Mouse (Mus musculus) limb, embryonic 14.5 days (tissue): ENCODE results near the gene Atxn7l3b. TPM values are rescaled to one million over a fixed set of nuclear protein-coding genes. Genes with fewer than 3 reads are reported as not detected.
"Not testable (repeated sequence)": the region's sequence is repeated elsewhere in the genome, so short reads cannot be mapped to it uniquely, and the experiment has no call there.

ENCODE experiments used
- ATAC-seq: fragments of 200-750 bp; cut with Nextera tagmentation; 2 replicates; pipeline ENCODE4 v1.8.0; 2017; ENCODE audit warnings: low read depth, moderate number of reproducible peaks, moderate TSS enrichment; ENCODE audit not compliant: low FRiP score
- DNase-seq: peaks from one replicate; pipeline ENCODE4 v3.0.0-alpha.2; 2015; ENCODE audit warnings: low spot score
- H3K27ac ChIP-seq: fragments of 300-500 bp; sonication (generic); replicated peaks from 2 replicates; pipeline ENCODE4 v1.5.1; 2014; ENCODE audit warnings: low read depth, mild to moderate bottlenecking, low read length, moderate library complexity, mixed read lengths
- H3K27me3 ChIP-seq: fragments of 300-500 bp; sonication (generic); 2 replicates; pipeline ENCODE4 v1.6.1; 2014; ENCODE audit warnings: low read length, mixed read lengths; ENCODE audit not compliant: control insufficient read depth, insufficient read depth
- H3K36me3 ChIP-seq: fragments of 300-500 bp; sonication (generic); 2 replicates; pipeline ENCODE4 v1.6.1; 2014; ENCODE audit warnings: mild to moderate bottlenecking, low read length, moderate library complexity, mixed read lengths; ENCODE audit not compliant: control insufficient read depth, insufficient read depth
- H3K4me1 ChIP-seq: fragments of 300-500 bp; sonication (generic); 2 replicates; pipeline ENCODE4 v1.6.1; 2014; ENCODE audit warnings: antibody characterized with exemption, low read length, mixed read lengths; ENCODE audit not compliant: control insufficient read depth, insufficient read depth
- H3K4me2 ChIP-seq: fragments of 300-500 bp; sonication (generic); replicated peaks from 2 replicates; pipeline ENCODE4 v1.6.1; 2014; ENCODE audit warnings: low read depth, mild to moderate bottlenecking, low read length, moderate library complexity; ENCODE audit not compliant: severe bottlenecking
- H3K4me3 ChIP-seq: fragments of 300-500 bp; sonication (generic); replicated peaks from 2 replicates; pipeline ENCODE4 v1.5.1; 2014; ENCODE audit warnings: low read length
- H3K9ac ChIP-seq: fragments of 300-500 bp; sonication (generic); 2 replicates; pipeline ENCODE4 v1.6.1; 2014; ENCODE audit warnings: mild to moderate bottlenecking, low read depth, low read length, moderate library complexity; ENCODE audit not compliant: severe bottlenecking
- H3K9me3 ChIP-seq: fragments of 300-500 bp; sonication (generic); 2 replicates; pipeline ENCODE4 v1.6.1; 2016; ENCODE audit warnings: low read length; ENCODE audit not compliant: control insufficient read depth
- POLR2A ChIP-seq: fragments of 200-500 bp; IDR thresholded peaks from 2 replicates; pipeline ENCODE4 v1.8.0; 2012; ENCODE audit warnings: inconsistent platforms, mild to moderate bottlenecking, moderate library complexity, borderline replicate concordance; ENCODE audit not compliant: insufficient read depth, insufficient read length; ENCODE audit errors: extremely low read depth
- WGBS: fragments of 180-500 bp; shearing (Covaris S2); extraction: QIAGEN DNeasy Blood & Tissue Kit; methylation state at CpG from one replicate; pipeline ENCODE4 v1.1.7; 2014; 5-methylcytosine and 5-hydroxymethylcytosine counted together
- polyA plus RNA-seq, 2 experiments: library from polyadenylated mRNA; depleted of rRNA in 1 of 2; stranded (reverse) in 1 of 2; unstranded in 1 of 2; fragments of >200 nt; fragmentation: Nextera tagmentation in 1 of 2; extraction: Ambion mirVana in 1 of 2; gene quantifications; 2 replicates each; pipeline versions ENCODE4 v1.2.1 to v1.2.3; 2012 to 2014

Atxn7l3b gene
- polyA plus RNA-seq (2012; rRNA removed) = 82.8 and 93.4 TPM in 2 replicates
- 183 and 210 TPM in 2 replicates for polyA plus RNA-seq (2014; fragmentation: Nextera tagmentation; extraction: Ambion mirVana)

GRCm38 (mm10) chr10:112928452-112929221 is at the start of gene Atxn7l3b:
Gene Atxn7l3b, minus strand, starts transcription at chr10:112929001.
- peak; percentile 84 for DNase-seq
- H3K36me3 ChIP-seq = peaks cover 36% of the 10 kb centered on the region
- H3K4me2 ChIP-seq = peak within 1 kb of the TSS; percentile 70
- peak within 1 kb of the TSS; percentile 83 for H3K4me3 ChIP-seq
- peak; percentile 99 for ATAC-seq
- peak within 1 kb of the TSS; percentile 98 for H3K9ac ChIP-seq
- H3K27ac ChIP-seq = peak within 1 kb of the TSS; percentile 97
- H3K9me3 ChIP-seq = 0 out of 2 replicates have a peak, but pooled peaks cover 4% of the 10 kb centered on the region
- H3K27me3 ChIP-seq = no peaks in the 10 kb centered on the region
- peaks cover 14% of the 10 kb centered on the region for H3K4me1 ChIP-seq
- 3% methylated on average over 65 of the region's 70 CpGs for WGBS
- peak; percentile 84; the same call in 1 of the 2 replicates for TF ChIP-seq POLR2A

- H3K9ac ChIP-seq = no peak overlapping the region
- H3K36me3 ChIP-seq = no peaks in the 10 kb centered on the region
- WGBS = 88% methylated on average over 4 of the region's 4 CpGs
- H3K9me3 ChIP-seq = no peaks in the 10 kb centered on the region
- H3K4me2 ChIP-seq = no peak overlapping the region
- DNase-seq = no peak
- ATAC-seq = no peak
- no peaks in the 10 kb centered on the region for H3K4me1 ChIP-seq
- no peak overlapping the region for H3K27ac ChIP-seq
- TF ChIP-seq POLR2A = no peak
- H3K4me3 ChIP-seq = no peak overlapping the region
- no peaks in the 10 kb centered on the region for H3K27me3 ChIP-seq
Observed at GRCm38 (mm10) chr10:112977586-112977985, 48.8 kb upstream of the Atxn7l3b start.

- Histone ChIP-seq H3K4me3 (no peak overlapping the region), H3K9me3 (no peaks in the 10 kb centered on the region), H3K4me2 (no peak overlapping the region), H3K9ac (no peak overlapping the region), H3K4me1 (no peaks in the 10 kb centered on the region), H3K27ac (no peak overlapping the region), H3K27me3 (no peaks in the 10 kb centered on the region), H3K36me3 (no peaks in the 10 kb centered on the region)
- ATAC-seq (no peak), DNase-seq (no peak)
- no peak for TF ChIP-seq POLR2A
- 66% methylated on average over 5 of the region's 5 CpGs for WGBS
Observed at GRCm38 (mm10) chr10:112973286-112974026, 44.7 kb upstream of the Atxn7l3b start.

GRCm38 (mm10) chr10:112970002-112970589 is 41.3 kb upstream of the Atxn7l3b start:
- Histone ChIP-seq H3K4me1 (no peaks in the 10 kb centered on the region), H3K27ac (no peak overlapping the region), H3K4me3 (no peak overlapping the region), H3K27me3 (no peaks in the 10 kb centered on the region), H3K9me3 (no peaks in the 10 kb centered on the region), H3K4me2 (no peak overlapping the region), H3K36me3 (no peaks in the 10 kb centered on the region), H3K9ac (no peak overlapping the region)
- DNase-seq (no peak), ATAC-seq (no peak)
- no peak for TF ChIP-seq POLR2A
- 79% methylated on average over 2 of the region's 2 CpGs for WGBS

GRCm38 (mm10) chr10:112967578-112967977 is 38.8 kb upstream of the Atxn7l3b start:
- TF ChIP-seq POLR2A = no peak
- Histone ChIP-seq H3K4me3 (no peak overlapping the region), H3K9ac (no peak overlapping the region), H3K9me3 (no peaks in the 10 kb centered on the region), H3K36me3 (no peaks in the 10 kb centered on the region), H3K4me1 (no peaks in the 10 kb centered on the region), H3K27me3 (no peaks in the 10 kb centered on the region), H3K27ac (no peak overlapping the region), H3K4me2 (no peak overlapping the region)
- no peak for DNase-seq
- ATAC-seq = no peak
- 82% methylated on average over 2 of the region's 2 CpGs for WGBS

- WGBS = 1% methylated on average over 4 of the region's 4 CpGs
- not testable (repeated sequence) for H3K9me3 ChIP-seq, H3K4me3 ChIP-seq, H3K27me3 ChIP-seq, H3K4me2 ChIP-seq, ATAC-seq, H3K36me3 ChIP-seq, H3K27ac ChIP-seq, DNase-seq, H3K4me1 ChIP-seq, H3K9ac ChIP-seq
Observed at GRCm38 (mm10) chr10:112962216-112962615, 33.4 kb upstream of the Atxn7l3b start.
